Mouse (Mus musculus) lung, embryonic 15.5 days (tissue): ENCODE data around the gene Vars. TPM values are rescaled to one million over a fixed set of nuclear protein-coding genes. Genes with fewer than 3 reads are reported as not detected.
"Not testable (repeated sequence)": the region's sequence is repeated elsewhere in the genome, so short reads cannot be mapped to it uniquely, and the experiment has no call there.

Source experiments
- ATAC-seq: fragments of 200-750 bp; cut with Nextera tagmentation; 2 replicates; pipeline ENCODE4 v1.8.0; 2017; ENCODE audit warnings: moderate number of reproducible peaks, borderline replicate concordance; ENCODE audit not compliant: low FRiP score, low TSS enrichment; ENCODE audit errors: extremely low read depth
- H3K27ac ChIP-seq: fragments of 300-500 bp; sonication (generic); 2 replicates; pipeline ENCODE4 v1.5.1; 2015; ENCODE audit warnings: moderate library complexity, mild to moderate bottlenecking, inconsistent platforms
- H3K27me3 ChIP-seq: fragments of 300-500 bp; sonication (generic); 2 replicates; pipeline ENCODE4 v1.6.1; 2015; ENCODE audit warnings: inconsistent platforms
- H3K36me3 ChIP-seq: fragments of 300-500 bp; sonication (generic); 2 replicates; pipeline ENCODE4 v1.6.1; 2015; ENCODE audit warnings: inconsistent platforms
- H3K4me1 ChIP-seq: fragments of 300-500 bp; sonication (generic); 2 replicates; pipeline ENCODE4 v1.6.1; 2015; ENCODE audit warnings: inconsistent platforms
- H3K4me2 ChIP-seq: fragments of 300-500 bp; sonication (generic); 2 replicates; pipeline ENCODE4 v1.6.1; 2015; ENCODE audit warnings: inconsistent platforms, mild to moderate bottlenecking, moderate library complexity
- H3K4me3 ChIP-seq: fragments of 300-500 bp; sonication (generic); 2 replicates; pipeline ENCODE4 v1.5.1; 2015; ENCODE audit warnings: mild to moderate bottlenecking, inconsistent platforms
- H3K9ac ChIP-seq: fragments of 300-500 bp; sonication (generic); 2 replicates; pipeline ENCODE4 v1.6.1; 2015; ENCODE audit warnings: inconsistent platforms
- H3K9me3 ChIP-seq: fragments of 300-500 bp; sonication (generic); 2 replicates; pipeline ENCODE4 v1.6.1; 2016; ENCODE audit warnings: inconsistent platforms
- WGBS: fragments of 180-500 bp; shearing (Covaris S2); methylation state at CpG from one replicate; pipeline ENCODE4 v1.1.7; 2015; 5-methylcytosine and 5-hydroxymethylcytosine counted together
- polyA plus RNA-seq: library from polyadenylated mRNA; unstranded; fragments of >200 nt; fragmentation: Nextera tagmentation; extraction: Ambion mirVana; gene quantifications from 2 replicates; pipeline ENCODE4 v1.2.1, GENCODE M21; 2015

Vars gene
- polyA plus RNA-seq, 1 experiment from 2014 or later = 128 TPM

DNA sequence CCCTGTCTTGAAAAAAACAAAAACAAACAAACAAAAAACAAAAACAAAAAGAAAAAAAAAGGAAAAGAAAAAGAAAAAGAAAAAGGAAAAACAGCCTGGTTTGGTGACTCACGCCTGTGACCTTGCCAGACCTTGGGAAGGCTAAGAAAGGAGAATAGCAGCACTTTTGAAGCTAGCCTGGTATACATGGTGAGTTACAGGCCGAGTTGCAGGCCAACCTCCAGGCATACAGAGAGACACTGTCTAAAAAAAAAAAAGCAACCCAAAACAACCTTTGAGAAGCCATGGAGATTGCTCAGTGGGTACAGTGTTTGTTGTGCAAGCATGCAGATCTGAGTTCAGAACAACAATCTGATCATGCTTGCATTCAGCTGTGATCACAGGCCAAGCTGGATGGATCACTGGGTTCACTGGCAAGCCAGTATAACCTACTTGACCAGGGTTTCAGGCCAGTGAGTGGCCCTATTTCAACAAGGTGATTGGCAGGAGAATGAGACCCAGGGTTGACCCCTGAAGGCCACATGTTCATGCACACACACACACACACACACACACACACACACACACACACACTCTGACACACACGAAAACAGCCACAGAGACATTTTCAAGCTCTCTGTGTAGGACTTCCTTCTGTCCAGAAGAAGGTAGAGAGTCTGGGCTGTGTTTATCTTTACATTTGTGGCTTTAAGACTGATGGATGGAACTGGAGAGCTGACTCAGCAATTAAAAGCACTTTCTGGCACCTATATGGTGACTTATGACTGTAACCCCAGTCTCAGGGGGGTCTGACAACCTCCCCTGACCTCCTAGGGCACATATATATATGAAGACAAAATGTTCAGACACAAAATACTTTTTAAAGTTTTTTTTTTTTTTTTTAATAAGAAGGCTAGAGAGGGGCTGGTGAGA is 24.9 kb upstream of the Vars start:
- no peak overlapping the region for H3K4me3 ChIP-seq
- H3K9ac ChIP-seq = no peak overlapping the region
- peaks cover 8% of the 10 kb centered on the region for H3K4me1 ChIP-seq
- WGBS = 67% methylated on average over 3 of the region's 3 CpGs
- no peaks in the 10 kb centered on the region for H3K9me3 ChIP-seq
- no peaks in the 10 kb centered on the region for H3K27me3 ChIP-seq
- no peaks in the 10 kb centered on the region for H3K36me3 ChIP-seq
- H3K4me2 ChIP-seq = no peak overlapping the region
- H3K27ac ChIP-seq = no peak overlapping the region
- ATAC-seq = no peak

GRCm38 (mm10) chr17:34977000-34977399 is 23.8 kb upstream of the Vars start:
- no peak for ATAC-seq
- peaks cover 13% of the 10 kb centered on the region for H3K4me1 ChIP-seq
- H3K4me3 ChIP-seq = no peak overlapping the region
- H3K36me3 ChIP-seq = no peaks in the 10 kb centered on the region
- H3K27ac ChIP-seq = no peak overlapping the region
- 93% methylated on average over 20 of the region's 20 CpGs for WGBS
- H3K27me3 ChIP-seq = no peaks in the 10 kb centered on the region
- no peak overlapping the region for H3K4me2 ChIP-seq
- no peaks in the 10 kb centered on the region for H3K9me3 ChIP-seq
- H3K9ac ChIP-seq = no peak overlapping the region

GRCm38 (mm10) chr17:34978239-34978638 is 22.5 kb upstream of the Vars start:
- Histone ChIP-seq H3K4me1 (peaks cover 14% of the 10 kb centered on the region), H3K9ac (no peak overlapping the region), H3K4me3 (no peak overlapping the region), H3K9me3 (no peaks in the 10 kb centered on the region), H3K4me2 (no peak overlapping the region), H3K27me3 (no peaks in the 10 kb centered on the region), H3K27ac (no peak overlapping the region), H3K36me3 (no peaks in the 10 kb centered on the region)
- ATAC-seq = no peak
- WGBS = 82% methylated on average over 27 of the region's 27 CpGs

DNA sequence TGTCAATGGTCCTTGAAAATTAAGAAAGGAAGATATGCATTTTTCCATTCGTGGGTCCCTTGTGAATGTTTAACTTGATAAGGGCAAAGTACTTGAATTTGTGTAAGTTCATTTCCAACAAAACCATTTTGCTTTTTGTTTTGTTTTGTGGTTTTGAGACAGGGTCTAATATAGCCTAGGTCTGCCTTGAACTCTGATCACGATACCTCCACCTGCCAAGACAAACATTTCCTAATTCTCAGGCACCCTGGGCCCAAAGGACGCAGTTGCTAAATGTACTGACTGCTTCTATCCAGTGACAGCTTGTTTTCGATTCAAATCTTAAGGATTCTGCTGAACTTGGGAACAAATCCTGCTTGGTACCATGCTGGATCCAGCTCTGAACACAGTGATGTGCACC is 21.2 kb upstream of the Vars start:
- H3K4me3 ChIP-seq = no peak overlapping the region
- no peak overlapping the region for H3K9ac ChIP-seq
- H3K36me3 ChIP-seq = no peaks in the 10 kb centered on the region
- no peak overlapping the region for H3K4me2 ChIP-seq
- H3K27me3 ChIP-seq = no peaks in the 10 kb centered on the region
- H3K9me3 ChIP-seq = no peaks in the 10 kb centered on the region
- peaks cover 18% of the 10 kb centered on the region for H3K4me1 ChIP-seq
- no peak for ATAC-seq
- no peak overlapping the region for H3K27ac ChIP-seq
- 91% methylated on average over 4 of the region's 4 CpGs for WGBS

DNA sequence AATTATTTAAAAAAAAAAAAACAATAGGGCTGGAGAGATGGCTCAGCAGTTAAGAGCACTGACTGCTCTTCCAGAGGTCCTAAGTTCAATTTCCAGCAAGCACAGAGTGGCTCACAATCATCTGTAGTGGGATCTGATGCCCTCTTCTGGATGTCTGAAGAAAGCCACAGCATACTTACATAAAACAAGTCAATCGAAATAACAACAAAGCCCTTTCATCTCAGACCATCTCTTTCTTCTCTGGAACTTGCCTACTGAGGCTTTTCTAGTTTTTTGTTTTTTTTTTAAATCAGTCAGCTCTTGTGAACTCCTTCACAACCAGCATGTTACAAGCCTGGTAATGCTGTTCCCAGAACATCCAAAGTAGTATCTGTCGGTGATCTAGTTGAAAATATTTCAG is 20.1 kb upstream of the Vars start:
- H3K9ac ChIP-seq = peak overlapping the region; percentile 96
- no peaks in the 10 kb centered on the region for H3K9me3 ChIP-seq
- H3K4me2 ChIP-seq = peak overlapping the region; percentile 71
- H3K27me3 ChIP-seq = no peaks in the 10 kb centered on the region
- 8% methylated on average over 2 of the region's 2 CpGs for WGBS
- H3K27ac ChIP-seq = peak overlapping the region; percentile 99; the same call in 1 of the 2 replicates
- peak overlapping the region; percentile 75 for H3K4me3 ChIP-seq
- ATAC-seq = no peak
- H3K4me1 ChIP-seq = peaks cover 18% of the 10 kb centered on the region
- H3K36me3 ChIP-seq = peaks cover 6% of the 10 kb centered on the region

GRCm38 (mm10) chr17:34981690-34982180 is 19.1 kb upstream of the Vars start, which contains the start of gene Lsm2:
Gene Lsm2, plus strand, starts transcription at chr17:34981862.
- H3K4me3 ChIP-seq = peak within 1 kb of the TSS; percentile 75
- ATAC-seq = peak; percentile 93
- WGBS = under 1% methylated on average over 56 of the region's 58 CpGs
- H3K4me2 ChIP-seq = peak within 1 kb of the TSS; percentile 71
- H3K9me3 ChIP-seq = no peaks in the 10 kb centered on the region
- H3K27ac ChIP-seq = peak within 1 kb of the TSS; percentile 99
- H3K4me1 ChIP-seq = peaks cover 18% of the 10 kb centered on the region
- peak within 1 kb of the TSS; percentile 96 for H3K9ac ChIP-seq
- peaks cover 17% of the 10 kb centered on the region for H3K36me3 ChIP-seq
- H3K27me3 ChIP-seq = no peaks in the 10 kb centered on the region

DNA sequence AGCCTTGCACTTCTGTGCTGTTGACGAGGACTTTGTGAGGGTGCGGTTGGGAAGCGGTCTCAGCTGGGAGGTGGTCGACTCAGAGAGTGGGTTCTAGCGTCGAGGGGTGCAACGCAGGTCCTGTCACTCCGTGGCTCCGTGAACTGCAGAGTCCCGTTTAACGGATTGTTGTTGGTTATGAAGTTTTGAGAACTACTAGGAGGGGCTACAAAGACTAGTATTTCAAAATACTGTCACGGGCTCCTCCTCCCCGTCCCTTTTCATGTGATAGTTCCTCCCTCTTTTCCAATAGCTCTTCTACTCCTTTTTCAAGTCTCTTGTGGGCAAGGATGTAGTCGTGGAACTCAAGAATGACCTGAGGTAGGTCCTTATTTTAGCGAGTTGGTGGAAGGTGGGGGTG is 18.5 kb upstream of the Vars start:
- Histone ChIP-seq H3K4me1 (peaks cover 18% of the 10 kb centered on the region), H3K27ac (peak overlapping the region; percentile 99), H3K4me2 (peak overlapping the region; percentile 71), H3K36me3 (peaks cover 18% of the 10 kb centered on the region), H3K9me3 (no peaks in the 10 kb centered on the region), H3K4me3 (peak overlapping the region; percentile 75), H3K9ac (peak overlapping the region; percentile 96), H3K27me3 (no peaks in the 10 kb centered on the region)
- WGBS = under 1% methylated on average over 15 of the region's 15 CpGs
- no peak for ATAC-seq

DNA sequence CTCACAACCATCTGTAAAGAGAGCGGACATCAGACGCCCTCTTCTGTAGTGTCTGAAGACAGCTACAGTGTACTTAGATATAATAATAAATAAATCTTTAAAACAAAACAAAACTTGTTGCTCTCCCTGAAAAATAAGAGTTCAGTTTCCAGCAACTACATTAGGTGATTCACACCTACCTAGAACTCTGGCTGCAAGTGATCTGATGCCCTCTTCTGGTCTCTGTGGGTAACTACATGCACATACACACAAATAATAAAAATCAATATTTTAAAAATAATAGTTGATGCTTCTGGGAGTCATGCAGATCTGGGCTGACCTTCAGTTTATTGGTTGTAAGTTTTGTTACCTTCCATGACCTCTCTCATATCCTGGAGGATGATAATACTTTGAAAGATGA is 16.6 kb upstream of the Vars start:
- H3K9ac ChIP-seq = no peak overlapping the region
- 74% methylated on average over 2 of the region's 2 CpGs for WGBS
- peaks cover 26% of the 10 kb centered on the region for H3K36me3 ChIP-seq
- no peak overlapping the region for H3K27ac ChIP-seq
- no peaks in the 10 kb centered on the region for H3K9me3 ChIP-seq
- H3K4me3 ChIP-seq = no peak overlapping the region
- no peaks in the 10 kb centered on the region for H3K27me3 ChIP-seq
- H3K4me2 ChIP-seq = no peak overlapping the region
- no peak for ATAC-seq
- H3K4me1 ChIP-seq = peaks cover 18% of the 10 kb centered on the region

DNA sequence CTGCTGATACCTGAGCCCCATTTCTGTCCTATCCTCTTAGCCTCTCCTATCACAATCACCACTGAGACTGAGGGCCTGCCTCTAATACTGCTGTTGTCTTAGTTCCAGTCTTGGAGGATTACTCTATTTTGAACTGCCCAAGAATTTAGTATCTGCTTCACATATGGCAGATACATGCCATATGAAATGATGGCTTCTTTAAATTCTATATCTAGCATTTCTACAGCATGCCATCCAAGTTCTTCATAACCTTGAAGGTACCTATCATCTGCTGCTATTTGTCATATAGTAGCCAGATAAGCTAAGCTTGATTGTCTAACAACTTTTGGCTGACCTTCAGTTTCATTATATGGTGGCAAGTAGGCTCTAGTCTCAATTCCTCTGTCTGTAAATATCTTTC is 6.0 kb upstream of the Vars start:
- no peak for ATAC-seq
- no peak overlapping the region for H3K9ac ChIP-seq
- no peak overlapping the region for H3K4me2 ChIP-seq
- no peak overlapping the region for H3K27ac ChIP-seq
- no peaks in the 10 kb centered on the region for H3K9me3 ChIP-seq
- H3K4me1 ChIP-seq = peaks cover 31% of the 10 kb centered on the region
- peaks cover 40% of the 10 kb centered on the region for H3K36me3 ChIP-seq
- H3K4me3 ChIP-seq = no peak overlapping the region
- H3K27me3 ChIP-seq = no peaks in the 10 kb centered on the region

DNA sequence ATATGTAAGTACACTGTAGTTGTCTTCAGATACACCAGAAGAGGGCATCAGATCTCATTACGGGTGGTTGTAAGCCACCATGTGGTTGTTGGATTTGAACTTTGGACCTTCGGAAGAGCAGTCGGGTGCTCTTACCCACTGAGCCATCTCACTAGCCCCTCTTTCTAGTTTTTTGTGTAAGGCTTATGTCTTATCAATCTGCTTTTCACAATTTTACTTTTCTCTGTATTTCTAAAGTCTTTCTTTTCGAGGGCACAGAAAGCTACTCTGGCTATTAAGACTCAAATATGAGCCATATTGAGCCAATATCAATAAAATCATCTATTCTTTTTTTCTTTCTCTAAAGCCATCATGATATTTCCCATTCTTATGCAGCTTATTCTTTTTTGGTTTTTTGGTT is 5.6 kb upstream of the Vars start:
- WGBS = 86% methylated on average over 4 of the region's 4 CpGs
- Histone ChIP-seq H3K36me3 (peaks cover 40% of the 10 kb centered on the region), H3K4me1 (peaks cover 34% of the 10 kb centered on the region)
- not testable (repeated sequence) for H3K9me3 ChIP-seq, ATAC-seq, H3K4me3 ChIP-seq, H3K27ac ChIP-seq, H3K9ac ChIP-seq, H3K4me2 ChIP-seq, H3K27me3 ChIP-seq

- H3K9ac ChIP-seq, H3K9me3 ChIP-seq, H3K27ac ChIP-seq, H3K4me3 ChIP-seq, ATAC-seq, H3K27me3 ChIP-seq, H3K4me2 ChIP-seq: not testable (repeated sequence)
- Histone ChIP-seq H3K4me1 (peaks cover 34% of the 10 kb centered on the region), H3K36me3 (peaks cover 37% of the 10 kb centered on the region)
- 93% methylated on average over 4 of the region's 4 CpGs for WGBS
These were observed 4.9 kb upstream of the Vars start for GRCm38 (mm10) chr17:34995927-34996326.

DNA sequence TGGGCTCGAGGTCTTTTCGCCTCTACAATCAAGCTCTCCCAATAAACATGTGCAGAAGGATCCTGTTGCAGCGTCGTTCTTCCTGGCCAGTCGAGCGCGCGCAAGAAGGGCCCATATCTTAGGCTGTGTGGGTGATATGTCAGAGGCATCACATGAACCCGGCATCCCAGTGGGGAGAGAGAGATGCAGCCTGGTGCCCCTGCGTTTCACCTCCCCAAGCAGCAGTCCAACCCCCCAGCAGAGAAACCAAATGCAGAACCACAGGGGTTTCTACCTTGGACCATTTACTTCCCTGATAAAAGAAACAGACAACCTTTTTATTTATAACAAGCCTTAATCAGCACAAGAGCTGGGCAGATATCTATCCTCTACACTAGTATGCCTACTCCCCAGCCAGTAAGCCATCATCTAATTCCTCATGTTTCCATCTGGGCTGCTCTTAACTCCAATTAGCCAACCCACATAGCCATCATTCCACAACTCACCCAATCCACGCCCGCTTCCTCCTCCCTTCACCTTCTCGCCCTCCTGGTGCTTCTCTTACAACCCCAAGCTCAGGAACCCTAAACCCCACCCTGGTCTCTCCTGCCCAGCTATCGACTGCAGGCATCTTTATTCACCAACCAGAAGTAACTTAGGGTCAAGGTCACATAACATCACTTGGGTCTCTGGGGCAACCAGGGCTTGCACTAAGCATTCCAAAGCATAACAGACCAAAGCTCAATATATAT is 4.2 kb upstream of the Vars start:
- H3K27ac ChIP-seq = no peak overlapping the region
- H3K4me3 ChIP-seq = peak overlapping the region; percentile 5; the same call in 1 of the 2 replicates
- H3K4me2 ChIP-seq = peak overlapping the region; percentile 85
- 84% methylated on average over 13 of the region's 14 CpGs for WGBS
- H3K9me3 ChIP-seq = no peaks in the 10 kb centered on the region
- H3K9ac ChIP-seq = no peak overlapping the region
- no peaks in the 10 kb centered on the region for H3K27me3 ChIP-seq
- ATAC-seq = no peak
- H3K36me3 ChIP-seq = peaks cover 31% of the 10 kb centered on the region
- peaks cover 34% of the 10 kb centered on the region for H3K4me1 ChIP-seq
